Mouse (Mus musculus) thymus, adult 2 months (tissue): ENCODE data around the gene Usp39.

Source experiments
- CTCF ChIP-seq: fragments of 200-500 bp; IDR thresholded peaks from 2 replicates; pipeline ENCODE4 v1.5.1; 2012; ENCODE audit warnings: mild to moderate bottlenecking, control low read depth, low read length, moderate library complexity, borderline replicate concordance; ENCODE audit not compliant: control insufficient read depth, poor library complexity, insufficient read depth; ENCODE audit errors: extremely low read depth
- POLR2A ChIP-seq: fragments of 200-500 bp; IDR thresholded peaks from 2 replicates; pipeline ENCODE4 v1.6.1; 2012; ENCODE audit warnings: mild to moderate bottlenecking, low read length, control low read depth, moderate library complexity; ENCODE audit not compliant: control insufficient read depth, poor library complexity, insufficient read depth; ENCODE audit errors: extremely low read depth

- TF ChIP-seq CTCF (no peak), POLR2A (no peak)
Observed at GRCm38 (mm10) chr6:72318440-72318839, 26.5 kb downstream of the Usp39 start.
